In the genomic region with DNA sequence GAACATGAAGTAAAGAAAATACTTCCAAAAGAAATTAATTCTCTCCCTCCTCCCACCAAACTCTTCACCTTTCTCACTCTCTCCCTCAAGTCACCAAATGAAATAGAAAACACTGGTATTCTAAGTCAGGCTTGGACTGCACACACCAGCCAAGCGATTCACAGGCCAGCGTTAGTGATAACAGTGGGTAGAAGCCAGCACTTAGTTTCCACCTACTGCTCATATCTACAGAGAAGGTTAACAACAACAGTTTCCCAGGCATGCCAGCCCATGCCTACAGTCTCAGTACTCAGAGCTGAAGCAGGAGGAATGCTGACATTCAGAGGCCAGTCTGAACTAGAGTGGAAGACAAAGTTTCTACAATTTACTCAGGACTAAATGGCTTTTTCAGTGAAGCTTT, we compare ENCODE assay signal across 14 mouse cellular contexts. TPM values are rescaled to one million over a fixed set of nuclear protein-coding genes. Genes with fewer than 3 reads are reported as not detected.
DNase-seq lines count a peak whose midpoint lies in the region; ATAC-seq lines count a peak whose summit lies in the region.
"Had no signal": no experiment of that assay in that cellular context is flagged by ENCODE, and none has a peak within 500 bp of the region (broad histone marks: within the 10 kb centered on the region; RNA-seq: fewer than 3 reads in every experiment).

No protein-coding gene starts in this region.

- intact Hi-C loops in heart, postnatal 25 days (cut with DNase I), result no loop called here
- intact Hi-C loops in heart, postnatal 10 days (cut with DNase I), result no loop called here

- DNase-seq in heart, adult 18-20 months, result peak; percentile 17 to 42
- no peak for DNase-seq in heart, postnatal 25 days (ENCODE audit: low spot score)
- DNase-seq in heart, postnatal 10 days, result peak; percentile 25 to 41
- DNase-seq in left cerebral cortex, adult 11 months (ENCODE audit: low spot score), result no peak
- DNase-seq in adrenal gland, adult (ENCODE audit: inconsistent age in 2 of 2, low spot score in 1 of 2), result no peak
- DNase-seq: cerebellum, adult 2 months; kidney, adult 18-20 months; kidney, postnatal 10 days; layer of hippocampus, postnatal 36 days; midbrain, embryonic 14.5 days; thymus, postnatal 36 days had no signal

- peak; percentile 77 for ATAC-seq in erythroblast, adult 5-6 weeks (replicated peaks; ENCODE audit: low FRiP score, poor library complexity, severe bottlenecking)
- peak; percentile 86 for ATAC-seq in megakaryocyte progenitor cell, adult 5-6 weeks (replicated peaks; ENCODE audit: poor library complexity)
- ATAC-seq: forebrain, embryonic 15.5 days had no signal

RNA-seq across cellular contexts. Expression of a gene that starts 34.5 kb away (rescaled TPM):
- total RNA-seq in heart, adult 18-20 months (2021), result 10 to 100 TPM; 42.1 to 43.9 TPM
- 10 to 100 TPM; 45.5 to 45.8 TPM for total RNA-seq in heart, postnatal 25 days (2021)
- 19.4 and 33.9 TPM in 2 replicates for total RNA-seq in erythroblast, adult 5-6 weeks (2015; ENCODE audit: low replicate concordance)
- 12.8 and 17.2 TPM in 2 replicates for total RNA-seq in erythroblast, adult 5-6 weeks (2017; ENCODE audit: low replicate concordance)
- 10 to 100 TPM; 55.6 to 59.6 TPM for total RNA-seq in heart, postnatal 10 days (2021)
- 56.8 and 61.7 TPM in 2 replicates for total RNA-seq in megakaryocyte progenitor cell, adult 5-6 weeks (2015)
- 27.2 and 37.2 TPM in 2 replicates for total RNA-seq in megakaryocyte progenitor cell, adult 5-6 weeks (2017)

RNA-seq across cellular contexts. Expression of a gene that starts 53.4 kb away (rescaled TPM):
- 1 to 10 TPM; 4.4 to 4.5 TPM for total RNA-seq in heart, adult 18-20 months (2021)
- total RNA-seq in heart, postnatal 25 days (2021), result 1 to 10 TPM; 4.3 to 4.7 TPM
- 2.1 and 2.5 TPM in 2 replicates for total RNA-seq in erythroblast, adult 5-6 weeks (2015; ENCODE audit: low replicate concordance)
- total RNA-seq in erythroblast, adult 5-6 weeks (2017; ENCODE audit: low replicate concordance), result 5.2 and 9.6 TPM in 2 replicates
- 1 to 10 TPM; 5.4 to 7.0 TPM for total RNA-seq in heart, postnatal 10 days (2021)
- total RNA-seq in megakaryocyte progenitor cell, adult 5-6 weeks (2015), result 5.8 and 9.9 TPM in 2 replicates
- 17.5 and 24.8 TPM in 2 replicates for total RNA-seq in megakaryocyte progenitor cell, adult 5-6 weeks (2017)

Comparison
In these comparisons a context has a peak if more than half of its experiments do, and no peak if none do; other contexts are left out.
1. DNase-seq: peak in heart, adult 18-20 months (2 of 2) and heart, postnatal 10 days (2 of 2); none in heart, postnatal 25 days (single experiment), left cerebral cortex, adult 11 months (single experiment) and adrenal gland, adult (0 of 2).